Mouse (Mus musculus) megakaryocyte, embryonic 14.5 days (primary cell): ENCODE measurements around the gene Bdnf.

Source experiments
- FLI1 ChIP-seq: IDR thresholded peaks from 2 replicates; pipeline ENCODE4 v1.6.1; 2012; ENCODE audit warnings: low read length, inconsistent platforms, mixed read lengths
- GATA1 ChIP-seq: IDR thresholded peaks from 3 replicates; pipeline ENCODE4 v1.6.1; 2012; ENCODE audit warnings: mixed read lengths, low read length, inconsistent platforms, borderline replicate concordance

GRCm38 (mm10) chr2:109743208-109743960 is 68.9 kb downstream of the Bdnf start:
- TF ChIP-seq GATA1 (no peak), FLI1 (no peak)
